Mouse (Mus musculus): ENCODE data around the gene Ppp1r9a. TPM values are rescaled to one million over a fixed set of nuclear protein-coding genes. Genes with fewer than 3 reads are reported as not detected.
A peak's percentile ranks its signal among the peaks of the same experiment; 100 is the strongest.

Ppp1r9a gene
- polyA plus RNA-seq, 2 experiments: 2.6 to 3.0 TPM

DNA sequence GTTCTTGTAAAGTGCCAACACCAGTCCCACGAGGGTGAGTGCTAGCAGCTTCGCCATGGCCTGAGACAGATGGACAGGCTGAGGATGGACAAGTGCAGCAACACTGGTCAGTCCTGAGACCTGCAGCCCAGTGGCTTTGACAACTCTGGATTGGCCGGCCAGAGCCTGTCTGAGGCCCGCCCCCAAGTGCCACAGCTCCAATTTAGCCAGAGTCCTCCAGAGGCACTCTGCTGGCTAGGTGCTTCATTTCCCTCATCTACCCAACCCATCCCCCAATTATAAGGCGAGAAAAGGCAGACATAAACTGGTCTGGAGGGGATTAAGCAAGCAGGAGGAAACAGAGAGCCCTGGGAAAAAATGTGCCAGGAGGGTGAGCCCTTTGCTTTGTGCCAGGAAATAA lies 291.0 kb downstream of the Ppp1r9a start, which contains the start of gene Pon1:
TSS of gene Pon1 (minus strand) at position 254 of the 400 bp plus-strand sequence.
- no peaks in the 10 kb centered on the region for H3K9me3 ChIP-seq (ENCODE audit: control insufficient read depth, low read length)
- TF ChIP-seq EP300 (IDR thresholded peaks at IDR 0.05; ENCODE audit: low read depth): no peak
- TF ChIP-seq CTCF (IDR thresholded peaks at IDR 0.05; ENCODE audit: low read depth): no peak
- H3K4me3 ChIP-seq (ENCODE audit: insufficient read depth in 1 of 2, low read depth in 2 of 2, low read length in 2 of 2): no peak within 1 kb of the TSS
- no peaks in the 10 kb centered on the region for H3K27me3 ChIP-seq (ENCODE audit: control insufficient read depth, insufficient read depth, low read length)
- H3K4me2 ChIP-seq (ENCODE audit: low read depth): no peak within 1 kb of the TSS
- no peaks in the 10 kb centered on the region for H3K36me3 ChIP-seq (replicated peaks; ENCODE audit: control insufficient read depth, insufficient read depth, low read depth)
- H3K9ac ChIP-seq (replicated peaks): no peak within 1 kb of the TSS
- ATAC-seq (ENCODE audit: insufficient read depth) (no peak), DNase-seq (ENCODE audit: low read depth in 3 of 3, low spot score in 3 of 3) (no peak)
- no peak within 1 kb of the TSS for H3K27ac ChIP-seq
- peaks cover 0 to 6% of the 10 kb centered on the region in 2 experiments; a peak in 2 of 4 replicates for H3K4me1 ChIP-seq (replicated peaks; ENCODE audit: control insufficient read depth in 2 of 2, insufficient read depth in 2 of 2, low read length in 1 of 2)
- 49% methylated on average over 5 of the region's 5 CpGs for WGBS (ENCODE audit: insufficient replicate concordance)

- no peak for ATAC-seq (ENCODE audit: insufficient read depth)
- H3K9ac ChIP-seq (replicated peaks): no peak overlapping the region
- no peak overlapping the region for H3K27ac ChIP-seq
- WGBS (ENCODE audit: insufficient replicate concordance): 75% methylated on average over 5 of the region's 5 CpGs
- H3K4me2 ChIP-seq (ENCODE audit: low read depth): no peak overlapping the region
- no peaks in the 10 kb centered on the region for H3K9me3 ChIP-seq (ENCODE audit: control insufficient read depth, low read length)
- no peak for DNase-seq (ENCODE audit: low read depth in 3 of 3, low spot score in 3 of 3)
- H3K4me1 ChIP-seq (replicated peaks; ENCODE audit: control insufficient read depth in 2 of 2, insufficient read depth in 2 of 2, low read length in 1 of 2): peaks cover 0 to 6% of the 10 kb centered on the region in 2 experiments; a peak in 2 of 4 replicates
- no peak for TF ChIP-seq EP300 (IDR thresholded peaks at IDR 0.05; ENCODE audit: low read depth)
- no peak for TF ChIP-seq CTCF (IDR thresholded peaks at IDR 0.05; ENCODE audit: low read depth)
- H3K36me3 ChIP-seq (replicated peaks; ENCODE audit: control insufficient read depth, insufficient read depth, low read depth): no peaks in the 10 kb centered on the region
- H3K4me3 ChIP-seq (ENCODE audit: insufficient read depth in 1 of 2, low read depth in 2 of 2, low read length in 2 of 2): no peak overlapping the region
- no peaks in the 10 kb centered on the region for H3K27me3 ChIP-seq (ENCODE audit: control insufficient read depth, insufficient read depth, low read length)
These were observed 295.9 kb downstream of the Ppp1r9a start for GRCm38 (mm10) chr6:5198590-5198989.

- DNase-seq (ENCODE audit: low read depth in 3 of 3, low spot score in 3 of 3) (no peak), ATAC-seq (ENCODE audit: insufficient read depth) (peak; percentile 36; the same call in 1 of the 2 replicates)
- Histone ChIP-seq H3K36me3 (replicated peaks; ENCODE audit: control insufficient read depth, insufficient read depth, low read depth) (no peaks in the 10 kb centered on the region), H3K9me3 (ENCODE audit: control insufficient read depth, low read length) (no peaks in the 10 kb centered on the region), H3K4me3 (ENCODE audit: insufficient read depth in 1 of 2, low read depth in 2 of 2, low read length in 2 of 2) (no peak overlapping the region), H3K27ac (no peak overlapping the region), H3K27me3 (ENCODE audit: control insufficient read depth, insufficient read depth, low read length) (no peaks in the 10 kb centered on the region), H3K9ac (replicated peaks) (no peak overlapping the region), H3K4me1 (replicated peaks; ENCODE audit: control insufficient read depth in 2 of 2, insufficient read depth in 2 of 2, low read length in 1 of 2) (peaks cover 0 to 6% of the 10 kb centered on the region in 2 experiments; a peak in 2 of 4 replicates), H3K4me2 (ENCODE audit: low read depth) (no peak overlapping the region)
- TF ChIP-seq EP300 (IDR thresholded peaks at IDR 0.05; ENCODE audit: low read depth) (no peak), CTCF (IDR thresholded peaks at IDR 0.05; ENCODE audit: low read depth) (no peak)
- 76% methylated on average over 8 of the region's 8 CpGs for whole genome bisulfite sequencing (ENCODE audit: insufficient replicate concordance)
These were observed 296.7 kb downstream of the Ppp1r9a start for GRCm38 (mm10) chr6:5199376-5199905.

- 51% methylated on average over 3 of the region's 3 CpGs for whole genome bisulfite sequencing (ENCODE audit: insufficient replicate concordance)
- H3K36me3 ChIP-seq (replicated peaks; ENCODE audit: control insufficient read depth, insufficient read depth, low read depth): no peaks in the 10 kb centered on the region
- no peak for TF ChIP-seq EP300 (IDR thresholded peaks at IDR 0.05; ENCODE audit: low read depth)
- H3K4me1 ChIP-seq (replicated peaks; ENCODE audit: control insufficient read depth in 2 of 2, insufficient read depth in 2 of 2, low read length in 1 of 2): peaks cover 0 to 6% of the 10 kb centered on the region in 2 experiments; a peak in 2 of 4 replicates
- ATAC-seq (ENCODE audit: insufficient read depth) (no peak; the same call in 1 of the 2 replicates), DNase-seq (ENCODE audit: low read depth in 3 of 3, low spot score in 3 of 3) (no peak)
- no peaks in the 10 kb centered on the region for H3K9me3 ChIP-seq (ENCODE audit: control insufficient read depth, low read length)
- no peak overlapping the region for H3K27ac ChIP-seq
- H3K9ac ChIP-seq (replicated peaks): no peak overlapping the region
- no peaks in the 10 kb centered on the region for H3K27me3 ChIP-seq (ENCODE audit: control insufficient read depth, insufficient read depth, low read length)
- no peak overlapping the region for H3K4me2 ChIP-seq (ENCODE audit: low read depth)
- no peak overlapping the region for H3K4me3 ChIP-seq (ENCODE audit: insufficient read depth in 1 of 2, low read depth in 2 of 2, low read length in 2 of 2)
These were observed 297.2 kb downstream of the Ppp1r9a start for GRCm38 (mm10) chr6:5199916-5200315.

DNA sequence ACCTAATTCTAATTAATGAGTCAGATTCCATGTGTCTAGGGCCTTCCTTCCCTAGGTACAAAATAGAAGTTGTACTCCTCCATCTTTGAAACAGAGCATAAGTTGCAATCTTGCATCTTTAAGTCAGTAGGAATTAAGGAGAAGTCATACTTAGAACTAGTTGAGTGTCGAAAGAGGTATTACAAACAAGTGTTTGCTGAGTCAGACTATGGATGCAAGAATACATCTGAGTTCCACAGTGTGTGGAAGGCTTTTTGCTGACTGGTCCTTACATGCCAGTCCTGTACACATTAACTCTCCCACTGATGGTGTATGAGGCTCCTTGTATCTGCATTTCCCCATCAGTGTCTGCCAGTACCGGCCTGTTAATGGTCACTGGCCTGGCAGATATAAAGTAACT lies 305.1 kb downstream of the Ppp1r9a start:
- ATAC-seq (ENCODE audit: insufficient read depth) (no peak), DNase-seq (ENCODE audit: low read depth in 3 of 3, low spot score in 3 of 3) (no peak)
- TF ChIP-seq EP300 (IDR thresholded peaks at IDR 0.05; ENCODE audit: low read depth) (no peak), CTCF (IDR thresholded peaks at IDR 0.05; ENCODE audit: low read depth) (no peak)

More for the DNA sequence above, 305.1 kb downstream of the Ppp1r9a start:
- Histone ChIP-seq H3K9ac (replicated peaks) (no peak overlapping the region), H3K4me3 (ENCODE audit: insufficient read depth in 1 of 2, low read depth in 2 of 2, low read length in 2 of 2) (no peak overlapping the region), H3K9me3 (ENCODE audit: control insufficient read depth, low read length) (no peaks in the 10 kb centered on the region), H3K4me1 (replicated peaks; ENCODE audit: control insufficient read depth in 2 of 2, insufficient read depth in 2 of 2, low read length in 1 of 2) (no peaks in the 10 kb centered on the region), H3K27me3 (ENCODE audit: control insufficient read depth, insufficient read depth, low read length) (no peaks in the 10 kb centered on the region), H3K36me3 (replicated peaks; ENCODE audit: control insufficient read depth, insufficient read depth, low read depth) (no peaks in the 10 kb centered on the region), H3K27ac (no peak overlapping the region), H3K4me2 (ENCODE audit: low read depth) (no peak overlapping the region)
- WGBS (ENCODE audit: insufficient replicate concordance): 63% methylated on average over 2 of the region's 2 CpGs

Other genes with a start within 250 kb of the Ppp1r9a start
- 8.2 and 8.9 TPM in 2 replicates for gene Sgce, start 155.7 kb upstream of the Ppp1r9a start, polyA plus RNA-seq (2012; rRNA removed)
- gene Sgce, start 155.7 kb upstream of the Ppp1r9a start, polyA plus RNA-seq (2014; fragmentation: Nextera tagmentation; extraction: Ambion mirVana): 13.9 and 14.2 TPM in 2 replicates
- gene Peg10, start 155.6 kb upstream of the Ppp1r9a start, polyA plus RNA-seq (2012; rRNA removed): 12.9 and 13.0 TPM in 2 replicates
- 3.0 and 3.1 TPM in 2 replicates for gene Peg10, start 155.6 kb upstream of the Ppp1r9a start, polyA plus RNA-seq (2014; fragmentation: Nextera tagmentation; extraction: Ambion mirVana)